In the genomic region with DNA sequence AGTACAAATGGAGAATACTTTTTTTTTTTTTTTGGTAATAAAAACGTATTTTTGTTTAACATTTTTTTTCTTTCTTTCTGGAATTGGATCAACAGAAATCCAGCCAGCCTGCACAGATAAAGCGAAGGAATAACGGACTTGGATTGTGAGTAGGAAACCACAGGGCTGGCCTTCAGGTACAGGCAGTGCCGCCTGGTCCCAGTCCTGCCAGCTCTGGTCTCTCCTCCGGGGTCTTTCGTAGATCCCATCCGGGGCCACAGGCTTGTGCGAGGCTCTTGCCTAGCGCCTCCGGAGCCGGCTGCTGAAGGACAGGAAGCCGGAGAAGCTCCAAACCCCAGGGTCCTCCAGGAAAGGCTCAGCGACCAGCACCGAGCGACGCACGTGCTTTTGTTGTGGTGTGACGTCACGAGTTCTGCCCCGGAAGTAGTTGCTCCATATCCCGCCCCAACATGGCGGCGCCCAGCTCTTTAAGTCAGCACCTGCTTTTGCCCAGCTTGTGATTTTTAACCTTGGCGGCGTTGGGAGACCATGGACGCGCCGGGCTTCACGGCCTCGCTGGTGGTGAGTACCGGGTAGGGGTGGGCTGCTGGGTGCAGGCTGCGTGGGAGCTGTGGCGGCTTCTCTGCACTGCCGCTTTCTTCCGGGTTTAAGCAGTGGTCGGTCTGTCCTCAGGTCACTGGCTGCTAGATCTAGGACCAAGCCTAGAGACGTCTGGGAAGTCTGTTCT, we compare ENCODE assay signal across 7 mouse cellular contexts. TPM values are rescaled to one million over a fixed set of nuclear protein-coding genes. Genes with fewer than 3 reads are reported as not detected.
DNase-seq lines count a peak whose midpoint lies in the region; ATAC-seq and TF ChIP-seq lines count a peak whose summit lies in the region.

Gene Slc25a26, plus strand, starts transcription at position 435 of the 727 bp plus-strand sequence.

- TF ChIP-seq POLR2A in kidney, adult 2 months (IDR thresholded peaks at IDR 0.05; ENCODE audit: low read depth, low read length): no peak
- peak; percentile 7; the same call in 1 of the 2 replicates for TF ChIP-seq POLR2A in spleen, adult 2 months (IDR thresholded peaks at IDR 0.05; ENCODE audit: low read depth, low read length)

- no peaks in the 10 kb centered on the region for H3K36me3 ChIP-seq in embryonic facial prominence, embryonic 12.5 days
- no peaks in the 10 kb centered on the region for H3K36me3 ChIP-seq in kidney, adult 2 months (ENCODE audit: control insufficient read depth, insufficient read depth, low read length)
- H3K36me3 ChIP-seq in limb, embryonic 12.5 days: no peaks in the 10 kb centered on the region
- no peaks in the 10 kb centered on the region for H3K36me3 ChIP-seq in midbrain, embryonic 15.5 days (replicated peaks)
- no peaks in the 10 kb centered on the region for H3K36me3 ChIP-seq in spleen, adult 2 months (ENCODE audit: control insufficient read depth, insufficient read depth, low read length)

- H3K9ac ChIP-seq in embryonic facial prominence, embryonic 12.5 days: peak within 1 kb of the TSS; percentile 42
- peak within 1 kb of the TSS; percentile 52 for H3K9ac ChIP-seq in limb, embryonic 12.5 days (replicated peaks)
- H3K9ac ChIP-seq in midbrain, embryonic 15.5 days: peak within 1 kb of the TSS; percentile 54

- peak within 1 kb of the TSS; percentile 86 for H3K4me3 ChIP-seq in embryonic facial prominence, embryonic 12.5 days
- peak within 1 kb of the TSS; percentile 80 for H3K4me3 ChIP-seq in kidney, adult 2 months (ENCODE audit: insufficient read depth, low read depth, low read length)
- H3K4me3 ChIP-seq in limb, embryonic 12.5 days (replicated peaks): peak within 1 kb of the TSS; percentile 77
- peak within 1 kb of the TSS; percentile 70 for H3K4me3 ChIP-seq in midbrain, embryonic 15.5 days
- H3K4me3 ChIP-seq in spleen, adult 2 months (ENCODE audit: extremely low read depth, insufficient read depth, insufficient read length): peak within 1 kb of the TSS; percentile 82

- no peak for TF ChIP-seq CTCF in kidney, adult 2 months (conservative IDR thresholded peaks at IDR 0.05; ENCODE audit: insufficient read depth, insufficient read length, low read depth, low read length)
- no peak for TF ChIP-seq CTCF in spleen, adult 2 months (IDR thresholded peaks at IDR 0.05; ENCODE audit: extremely low read depth, insufficient read depth, insufficient read length, insufficient replicate concordance)

- no peaks in the 10 kb centered on the region for H3K9me3 ChIP-seq in embryonic facial prominence, embryonic 12.5 days
- H3K9me3 ChIP-seq in limb, embryonic 12.5 days: no peaks in the 10 kb centered on the region
- H3K9me3 ChIP-seq in midbrain, embryonic 15.5 days: no peaks in the 10 kb centered on the region

- H3K27me3 ChIP-seq in embryonic facial prominence, embryonic 12.5 days: no peaks in the 10 kb centered on the region
- no peaks in the 10 kb centered on the region for H3K27me3 ChIP-seq in kidney, adult 2 months (replicated peaks; ENCODE audit: control insufficient read depth, insufficient read depth, low read length)
- H3K27me3 ChIP-seq in limb, embryonic 12.5 days: no peaks in the 10 kb centered on the region
- H3K27me3 ChIP-seq in midbrain, embryonic 15.5 days (replicated peaks): no peaks in the 10 kb centered on the region
- no peaks in the 10 kb centered on the region for H3K27me3 ChIP-seq in spleen, adult 2 months (ENCODE audit: control insufficient read depth, insufficient read depth, low read length)

- no peak within 1 kb of the TSS for H3K27ac ChIP-seq in embryonic facial prominence, embryonic 12.5 days
- no peak within 1 kb of the TSS for H3K27ac ChIP-seq in kidney, adult 2 months (ENCODE audit: insufficient read depth, low read depth, low read length)
- H3K27ac ChIP-seq in limb, embryonic 12.5 days: no peak within 1 kb of the TSS; the same call in 1 of the 2 replicates
- peak within 1 kb of the TSS; percentile 67 for H3K27ac ChIP-seq in midbrain, embryonic 15.5 days
- no peak within 1 kb of the TSS for H3K27ac ChIP-seq in spleen, adult 2 months (ENCODE audit: insufficient read depth, low read length)

- WGBS in embryonic facial prominence, embryonic 12.5 days: under 1% methylated on average over 37 of the region's 37 CpGs
- WGBS in kidney, adult 2 months: under 1% methylated on average over 37 of the region's 37 CpGs
- WGBS in limb, embryonic 12.5 days: under 1% methylated on average over 37 of the region's 37 CpGs
- WGBS in midbrain, embryonic 15.5 days: under 1% methylated on average over 37 of the region's 37 CpGs
- under 1% methylated on average over 37 of the region's 37 CpGs for WGBS in spleen, adult 2 months

- peak; percentile 87 for DNase-seq in adrenal gland, postnatal 25 days
- peak; percentile 88 to 94 for DNase-seq in heart, adult 18-20 months
- DNase-seq in kidney, adult 2 months: peak; percentile 92
- DNase-seq in spleen, adult 2 months (ENCODE audit: low read depth in 1 of 2, low spot score in 2 of 2): peak; percentile 79 to 80

- peak; percentile 84 for ATAC-seq in embryonic facial prominence, embryonic 12.5 days (ENCODE audit: insufficient number of reproducible peaks, insufficient read depth, low FRiP score, low TSS enrichment)
- ATAC-seq in limb, embryonic 12.5 days (ENCODE audit: insufficient number of reproducible peaks, insufficient read depth, low FRiP score, low TSS enrichment, low read depth): peak; percentile 95
- peak; percentile 98 for ATAC-seq in midbrain, embryonic 15.5 days (replicated peaks)

- peaks cover 6% of the 10 kb centered on the region for H3K4me1 ChIP-seq in embryonic facial prominence, embryonic 12.5 days
- H3K4me1 ChIP-seq in kidney, adult 2 months (ENCODE audit: control insufficient read depth, insufficient read depth, low read length): peaks cover 8% of the 10 kb centered on the region
- peaks cover 6% of the 10 kb centered on the region for H3K4me1 ChIP-seq in limb, embryonic 12.5 days (replicated peaks)
- peaks cover 12% of the 10 kb centered on the region for H3K4me1 ChIP-seq in midbrain, embryonic 15.5 days
- H3K4me1 ChIP-seq in spleen, adult 2 months (ENCODE audit: control insufficient read depth, insufficient read depth, insufficient read length): no peaks in the 10 kb centered on the region; the same call in 1 of the 2 replicates

- peak within 1 kb of the TSS; percentile 72 for H3K4me2 ChIP-seq in embryonic facial prominence, embryonic 12.5 days (replicated peaks)
- peak within 1 kb of the TSS; percentile 76 for H3K4me2 ChIP-seq in limb, embryonic 12.5 days
- H3K4me2 ChIP-seq in midbrain, embryonic 15.5 days: peak within 1 kb of the TSS; percentile 84

RNA-seq across cellular contexts. Expression of gene Slc25a26, which starts in this region (rescaled TPM):
- 12.8 and 18.8 TPM in 2 replicates for total RNA-seq in adrenal gland, postnatal 25 days (2021)
- polyA plus RNA-seq in embryonic facial prominence, embryonic 12.5 days (2016; fragmentation: Nextera tagmentation; extraction: Ambion mirVana): 7.2 and 8.9 TPM in 2 replicates
- 10 to 100 TPM; 17.9 to 19.6 TPM for total RNA-seq in heart, adult 18-20 months (2021)
- 14.6 and 18.3 TPM in 2 replicates for polyA plus RNA-seq in kidney, adult 2 months (2012; rRNA removed)
- 8.1 and 8.4 TPM in 2 replicates for polyA plus RNA-seq in limb, embryonic 12.5 days (2016; fragmentation: Nextera tagmentation; extraction: Ambion mirVana)
- polyA plus RNA-seq in midbrain, embryonic 15.5 days (2015; fragmentation: Nextera tagmentation; extraction: Ambion mirVana): 8.4 and 8.6 TPM in 2 replicates
- 4.8 and 7.6 TPM in 2 replicates for polyA plus RNA-seq in spleen, adult 2 months (2012; rRNA removed)
